Mouse (Mus musculus): Measurements from ENCODE around the gene Ipo11. TPM values are rescaled to one million over a fixed set of nuclear protein-coding genes. Genes with fewer than 3 reads are reported as not detected.
A peak's percentile ranks its signal among the peaks of the same experiment; 100 is the strongest.

The Ipo11 gene
- total RNA-seq, 2 experiments from 2014 or later: 62.1 to 62.3 TPM

DNA sequence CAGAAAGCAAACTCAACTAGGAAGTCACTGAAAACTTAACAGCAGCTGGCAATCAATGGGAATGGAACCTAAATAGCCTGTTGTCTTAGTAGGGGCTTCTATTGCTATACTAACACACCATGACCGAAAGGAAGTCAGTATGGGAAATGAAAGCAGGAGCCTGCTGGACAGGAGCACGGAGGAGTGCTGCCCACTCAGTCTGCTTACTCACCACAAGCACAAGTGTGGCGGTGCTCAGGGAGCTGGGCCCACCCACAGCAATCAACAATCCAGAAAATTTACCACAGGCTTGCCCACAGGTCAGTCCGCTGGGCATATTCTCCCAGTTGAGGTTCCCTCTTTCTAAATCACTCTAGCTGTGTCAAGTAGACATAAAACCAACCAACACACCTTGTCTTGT is 52.5 kb downstream of the Ipo11 start:
- Histone ChIP-seq H3K27ac (no peak overlapping the region), H3K4me3 (no peak overlapping the region)
- DNase-seq (ENCODE audit: low spot score in 2 of 2): no peak
- TF ChIP-seq CTCF (conservative IDR thresholded peaks at IDR 0.05): no peak

- TF ChIP-seq CTCF (conservative IDR thresholded peaks at IDR 0.05): peak; percentile 71
- H3K27ac ChIP-seq: no peak overlapping the region
- no peak for DNase-seq (ENCODE audit: low spot score in 2 of 2)
- H3K4me3 ChIP-seq: no peak overlapping the region
These were observed 60.5 kb downstream of the Ipo11 start for GRCm38 (mm10) chr13:106876278-106876677.

- no peak for TF ChIP-seq CTCF (conservative IDR thresholded peaks at IDR 0.05)
- H3K27ac ChIP-seq: no peak overlapping the region
- no peak overlapping the region for H3K4me3 ChIP-seq
- DNase-seq (ENCODE audit: low spot score in 2 of 2): no peak
These were observed 71.2 kb downstream of the Ipo11 start for GRCm38 (mm10) chr13:106865547-106865946.

DNA sequence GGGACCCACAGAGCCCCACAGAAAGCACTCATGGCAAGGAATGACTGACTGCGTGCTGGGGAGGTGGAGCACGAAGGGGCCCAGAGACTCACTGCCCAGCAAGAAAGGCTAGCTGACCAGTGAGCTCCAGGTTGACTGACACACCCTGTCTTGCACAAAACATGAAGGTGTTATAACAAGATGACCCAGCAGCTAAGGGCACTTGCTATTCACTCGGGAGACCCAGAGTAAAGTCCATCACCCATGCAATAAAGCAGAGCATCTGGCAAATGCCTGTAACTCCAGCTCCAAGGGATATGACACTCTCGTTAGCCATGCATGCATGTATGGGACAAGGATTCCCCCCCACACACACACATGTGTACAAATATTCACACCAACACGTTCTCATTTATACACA is 78.0 kb downstream of the Ipo11 start:
- DNase-seq (ENCODE audit: low spot score in 2 of 2): no peak
- Histone ChIP-seq H3K27ac (no peak overlapping the region), H3K4me3 (no peak overlapping the region)
- no peak for TF ChIP-seq CTCF (conservative IDR thresholded peaks at IDR 0.05)

GRCm38 (mm10) chr13:106856556-106856955 is 80.2 kb downstream of the Ipo11 start:
- no peak overlapping the region for H3K4me3 ChIP-seq
- no peak for TF ChIP-seq CTCF (conservative IDR thresholded peaks at IDR 0.05)
- no peak overlapping the region for H3K27ac ChIP-seq
- no peak for DNase-seq (ENCODE audit: low spot score in 2 of 2)

DNA sequence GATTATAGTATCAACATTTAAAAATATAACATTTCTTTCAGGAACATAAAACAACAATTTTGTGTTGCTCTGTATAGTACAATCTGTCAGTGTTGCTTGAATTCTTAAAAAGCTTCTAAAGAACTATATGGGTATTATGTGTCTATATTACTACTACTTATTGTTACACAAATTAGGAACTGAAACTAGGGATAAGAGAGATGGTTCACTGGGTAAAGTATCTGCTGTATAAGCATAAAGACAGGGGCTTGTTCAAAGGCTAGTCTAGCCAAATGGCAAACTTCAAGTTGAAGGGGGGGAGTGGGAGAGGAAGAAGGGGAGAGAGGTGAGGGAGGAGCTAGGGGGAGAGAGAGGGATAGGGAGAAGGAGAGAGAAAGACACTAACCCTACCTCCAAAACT is 89.2 kb downstream of the Ipo11 start:
- no peak overlapping the region for H3K4me3 ChIP-seq
- no peak for TF ChIP-seq CTCF (conservative IDR thresholded peaks at IDR 0.05)
- no peak overlapping the region for H3K27ac ChIP-seq
- no peak for DNase-seq (ENCODE audit: low spot score in 2 of 2)

GRCm38 (mm10) chr13:106844928-106845327 is 91.8 kb downstream of the Ipo11 start:
- Histone ChIP-seq H3K27ac (no peak overlapping the region), H3K4me3 (no peak overlapping the region)
- no peak for DNase-seq (ENCODE audit: low spot score in 2 of 2)
- no peak for TF ChIP-seq CTCF (conservative IDR thresholded peaks at IDR 0.05)

- Histone ChIP-seq H3K4me3 (no peak overlapping the region), H3K27ac (no peak overlapping the region)
- no peak for DNase-seq (ENCODE audit: low spot score in 2 of 2)
- no peak for TF ChIP-seq CTCF (conservative IDR thresholded peaks at IDR 0.05)
These were observed 94.2 kb downstream of the Ipo11 start for GRCm38 (mm10) chr13:106842542-106842941.

- no peak for DNase-seq (ENCODE audit: low spot score in 2 of 2)
- Histone ChIP-seq H3K4me3 (no peak overlapping the region), H3K27ac (0 out of 2 replicates have a peak overlapping the region, but pooled peaks have one; percentile 7)
- no peak for TF ChIP-seq CTCF (conservative IDR thresholded peaks at IDR 0.05)
These were observed 98.0 kb downstream of the Ipo11 start for GRCm38 (mm10) chr13:106838778-106839177.

- no peak for DNase-seq (ENCODE audit: low spot score in 2 of 2)
- Histone ChIP-seq H3K4me3 (peak overlapping the region; percentile 48), H3K27ac (no peak overlapping the region; the same call in 1 of the 2 replicates)
- no peak for TF ChIP-seq CTCF (conservative IDR thresholded peaks at IDR 0.05)
These were observed 100.3 kb downstream of the Ipo11 start for GRCm38 (mm10) chr13:106836527-106836879.

DNA sequence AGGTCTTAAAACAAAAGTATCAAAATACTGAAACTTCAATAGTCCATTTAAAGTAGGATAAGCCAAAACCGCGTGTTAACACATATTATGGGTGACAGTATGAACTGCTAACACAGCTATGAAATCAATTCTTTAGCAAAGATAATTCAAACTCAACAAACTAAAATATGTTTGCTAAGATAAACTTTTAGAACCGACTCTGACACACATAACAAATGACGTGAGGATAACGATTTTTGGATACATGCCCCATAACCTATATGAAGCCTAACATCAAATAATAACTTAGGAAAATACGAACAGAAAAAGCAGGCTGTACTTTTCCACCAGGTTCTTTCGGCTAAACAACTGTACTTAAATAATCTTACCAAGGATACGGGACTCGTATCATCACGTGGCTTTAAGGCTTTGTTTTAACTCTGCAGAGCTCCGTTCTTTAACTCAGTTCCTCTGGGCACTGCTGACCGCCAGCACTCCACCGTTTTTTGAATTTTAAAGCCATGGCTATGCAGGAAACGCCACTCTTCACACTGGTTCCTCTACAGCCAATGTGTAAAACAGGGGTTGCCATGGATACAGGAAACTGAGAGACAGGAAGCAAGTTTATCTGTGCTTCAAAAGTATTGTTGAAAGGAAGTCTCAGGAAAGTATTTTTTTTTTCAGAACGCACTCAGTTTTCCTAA is 100.8 kb downstream of the Ipo11 start:
- Histone ChIP-seq H3K4me3 (peak overlapping the region; percentile 48), H3K27ac (peak overlapping the region; percentile 43)
- DNase-seq (ENCODE audit: low spot score in 2 of 2): peak in 1 of 2 experiments; percentile 55
- TF ChIP-seq CTCF (conservative IDR thresholded peaks at IDR 0.05): no peak

GRCm38 (mm10) chr13:106830029-106830428 is 106.7 kb downstream of the Ipo11 start:
- H3K4me3 ChIP-seq: no peak overlapping the region
- H3K27ac ChIP-seq: no peak overlapping the region
- no peak for TF ChIP-seq CTCF (conservative IDR thresholded peaks at IDR 0.05)
- no peak for DNase-seq (ENCODE audit: low spot score in 2 of 2)

GRCm38 (mm10) chr13:106829327-106829997 is 107.3 kb downstream of the Ipo11 start:
- H3K27ac ChIP-seq: no peak overlapping the region
- DNase-seq (ENCODE audit: low spot score in 2 of 2): no peak
- no peak overlapping the region for H3K4me3 ChIP-seq
- no peak for TF ChIP-seq CTCF (conservative IDR thresholded peaks at IDR 0.05)

GRCm38 (mm10) chr13:106825618-106826017 is 111.1 kb downstream of the Ipo11 start:
- H3K27ac ChIP-seq: no peak overlapping the region
- no peak for TF ChIP-seq CTCF (conservative IDR thresholded peaks at IDR 0.05)
- H3K4me3 ChIP-seq: no peak overlapping the region

More at GRCm38 (mm10) chr13:106825618-106826017, 111.1 kb downstream of the Ipo11 start:
- DNase-seq (ENCODE audit: low spot score in 2 of 2): no peak
